Mouse (Mus musculus) spleen, adult 2 months (tissue): ENCODE data around the gene Kif16b. TPM values are rescaled to one million over a fixed set of nuclear protein-coding genes. Genes with fewer than 3 reads are reported as not detected.

Source experiments
- DNase-seq, 2 experiments: peaks; one replicate each; pipeline versions ENCODE4 v3.0.0 to v3.0.0-alpha.2; 2012 to 2021; ENCODE audit warnings: low spot score in 2 of 2, low read depth in 1 of 2
- H3K27ac ChIP-seq: fragments of 200-500 bp; 2 replicates; pipeline ENCODE4 v1.5.1; 2012; ENCODE audit warnings: low read length, inconsistent platforms; ENCODE audit not compliant: insufficient read depth
- H3K27me3 ChIP-seq: fragments of 200-500 bp; 2 replicates; pipeline ENCODE4 v1.6.1; 2012; ENCODE audit warnings: mild to moderate bottlenecking, moderate library complexity, low read length, inconsistent platforms; ENCODE audit not compliant: control insufficient read depth, insufficient read depth
- H3K36me3 ChIP-seq: fragments of 200-500 bp; 2 replicates; pipeline ENCODE4 v1.6.1; 2012; ENCODE audit warnings: mild to moderate bottlenecking, low read length, inconsistent platforms; ENCODE audit not compliant: control insufficient read depth, insufficient read depth
- H3K4me1 ChIP-seq: fragments of 200-500 bp; 2 replicates; pipeline ENCODE4 v1.6.1; 2011; ENCODE audit warnings: inconsistent platforms; ENCODE audit not compliant: control insufficient read depth, insufficient read depth, insufficient read length
- H3K4me3 ChIP-seq: fragments of 200-500 bp; 2 replicates; pipeline ENCODE4 v1.5.1; 2011; ENCODE audit warnings: mild to moderate bottlenecking, inconsistent platforms; ENCODE audit not compliant: insufficient read depth, insufficient read length; ENCODE audit errors: extremely low read depth
- CTCF ChIP-seq: fragments of 200-500 bp; IDR thresholded peaks from 2 replicates; pipeline ENCODE4 v1.5.1; 2011; ENCODE audit warnings: mild to moderate bottlenecking, inconsistent platforms; ENCODE audit not compliant: insufficient read depth, insufficient read length, insufficient replicate concordance; ENCODE audit errors: extremely low read depth
- POLR2A ChIP-seq: fragments of 200-500 bp; IDR thresholded peaks from 2 replicates; pipeline ENCODE4 v1.6.1; 2011; ENCODE audit warnings: low read depth, low read length, inconsistent platforms
- WGBS: fragments of 180-500 bp; shearing (Covaris S2); methylation state at CpG from one replicate; pipeline ENCODE4 v1.1.7; 2018; 5-methylcytosine and 5-hydroxymethylcytosine counted together
- polyA plus RNA-seq: library from polyadenylated mRNA; depleted of rRNA; stranded (reverse); fragments of >200 nt; gene quantifications from 2 replicates; pipeline ENCODE4 v1.2.3, GENCODE M21; 2012

Kif16b gene
- polyA plus RNA-seq, 1 experiment = 5.6 TPM

DNA sequence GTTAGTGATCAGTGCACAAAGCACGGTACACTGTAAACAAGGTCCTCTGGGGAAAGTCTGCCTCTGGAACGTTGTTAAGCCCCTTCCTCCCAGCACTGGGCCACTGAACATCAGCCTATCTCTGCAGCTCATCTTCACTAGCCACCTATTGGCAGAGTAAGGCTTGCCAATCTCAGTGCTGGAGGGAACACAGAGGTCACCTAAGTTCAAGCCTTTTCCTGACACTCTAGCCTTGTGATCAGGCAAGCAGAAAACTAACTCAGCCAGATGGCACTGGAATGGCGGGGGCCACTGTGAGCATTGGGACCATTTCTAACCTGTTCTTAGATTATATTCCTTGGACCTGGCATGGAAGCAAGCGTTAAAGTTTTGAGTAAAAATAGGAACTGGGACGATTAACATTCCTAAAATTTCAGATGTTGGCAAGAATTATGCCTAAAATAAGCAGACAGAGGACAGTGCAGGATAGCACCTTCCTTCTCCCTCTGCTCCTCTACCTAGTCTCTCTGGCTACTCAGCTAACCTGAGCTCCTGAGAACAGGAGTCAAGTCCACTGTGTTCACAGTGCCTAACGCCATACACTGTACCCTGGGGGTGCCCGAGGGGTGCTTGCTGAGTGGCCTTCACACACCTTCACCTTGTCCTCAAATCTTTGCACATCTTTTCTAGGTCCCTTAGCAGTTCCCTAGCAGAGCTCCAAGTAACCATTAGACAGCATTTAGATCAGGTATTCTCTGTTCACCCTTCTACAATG is 18.3 kb downstream of the Kif16b start:
- Histone ChIP-seq H3K4me1 (no peaks in the 10 kb centered on the region), H3K36me3 (no peaks in the 10 kb centered on the region), H3K4me3 (no peak overlapping the region), H3K27ac (no peak overlapping the region), H3K27me3 (no peaks in the 10 kb centered on the region)
- TF ChIP-seq POLR2A (no peak), CTCF (no peak)
- 79% methylated on average over 7 of the region's 7 CpGs for WGBS
- DNase-seq = no peak

DNA sequence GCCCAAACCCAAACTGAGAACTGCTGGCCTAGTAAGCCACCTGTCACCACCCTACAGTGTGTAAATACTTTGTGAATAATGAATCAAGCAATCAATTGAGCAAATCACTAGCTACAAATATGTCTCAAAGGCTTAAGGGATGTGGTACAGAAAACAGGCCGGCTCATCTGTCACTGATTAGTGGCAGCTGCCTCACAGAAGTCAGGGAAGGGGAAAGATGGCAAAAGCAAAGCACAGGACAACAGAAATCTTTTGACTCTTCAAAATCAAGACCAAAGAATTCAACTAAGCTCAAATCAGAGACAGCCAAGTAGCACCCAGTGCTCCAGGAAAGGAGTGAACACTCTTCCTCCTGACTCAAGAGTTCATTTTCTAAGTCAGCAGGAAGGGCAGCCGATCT is 18.9 kb downstream of the Kif16b start:
- TF ChIP-seq POLR2A = no peak
- TF ChIP-seq CTCF = no peak
- no peaks in the 10 kb centered on the region for H3K4me1 ChIP-seq
- DNase-seq = no peak
- no peaks in the 10 kb centered on the region for H3K27me3 ChIP-seq
- no peak overlapping the region for H3K4me3 ChIP-seq
- H3K27ac ChIP-seq = no peak overlapping the region
- 81% methylated on average over 2 of the region's 2 CpGs for WGBS
- H3K36me3 ChIP-seq = no peaks in the 10 kb centered on the region

DNA sequence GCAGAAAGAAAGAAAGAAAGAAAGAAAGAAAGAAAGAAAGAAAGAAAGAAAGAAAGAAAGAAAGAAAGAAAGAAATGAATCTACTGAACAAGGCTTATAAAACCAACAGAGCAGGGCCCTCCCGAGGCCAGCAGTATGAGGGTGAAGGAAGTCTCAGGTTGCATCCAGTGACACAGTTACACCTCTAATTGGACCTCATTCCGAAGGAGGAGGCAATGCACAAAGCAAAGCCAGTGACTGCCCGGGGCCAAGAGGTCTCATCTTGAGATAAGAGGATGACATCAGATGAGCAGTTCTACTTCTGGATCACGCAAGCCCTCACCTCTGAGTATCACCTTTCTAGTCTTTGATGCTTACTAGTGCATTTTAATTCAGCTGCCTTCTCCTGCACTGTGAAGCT is 20.2 kb downstream of the Kif16b start:
- no peak for TF ChIP-seq POLR2A
- no peak for TF ChIP-seq CTCF

DNA sequence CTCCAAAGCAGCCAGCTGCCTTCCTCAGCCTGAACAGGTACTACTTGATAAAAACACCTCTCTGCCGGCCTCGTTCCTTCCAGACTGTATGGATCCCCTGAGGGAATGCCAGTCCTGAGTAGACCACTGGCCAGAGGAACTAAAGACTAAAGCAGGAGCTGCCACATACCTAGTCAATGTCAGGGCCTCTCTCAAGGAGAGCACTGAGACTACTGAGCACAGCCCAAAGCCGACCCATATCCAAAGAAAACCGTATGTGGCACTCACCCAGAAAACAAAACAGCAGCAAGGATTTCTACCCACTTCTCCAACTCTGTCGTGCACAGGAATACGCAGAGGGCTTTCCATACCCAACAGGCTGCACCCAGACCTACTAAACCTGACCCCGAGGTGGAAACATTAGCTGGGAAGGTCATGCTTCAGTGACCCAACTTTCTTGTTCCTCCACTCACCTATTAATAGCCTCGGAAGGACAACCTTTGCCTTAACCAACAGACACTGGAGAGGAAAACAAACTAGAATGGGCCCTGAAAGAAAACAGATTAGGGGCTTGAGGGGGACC is 22.0 kb downstream of the Kif16b start:
- WGBS = 84% methylated on average over 8 of the region's 8 CpGs
- TF ChIP-seq CTCF = no peak
- TF ChIP-seq POLR2A = no peak
- H3K27me3 ChIP-seq = no peaks in the 10 kb centered on the region
- no peak for DNase-seq
- no peaks in the 10 kb centered on the region for H3K36me3 ChIP-seq
- no peak overlapping the region for H3K4me3 ChIP-seq
- H3K4me1 ChIP-seq = no peaks in the 10 kb centered on the region
- no peak overlapping the region for H3K27ac ChIP-seq

More for the DNA sequence above, 20.2 kb downstream of the Kif16b start:
- H3K36me3 ChIP-seq = no peaks in the 10 kb centered on the region
- DNase-seq = no peak
- no peak overlapping the region for H3K27ac ChIP-seq
- WGBS = 77% methylated on average over 4 of the region's 4 CpGs
- no peak overlapping the region for H3K4me3 ChIP-seq
- no peaks in the 10 kb centered on the region for H3K27me3 ChIP-seq
- no peaks in the 10 kb centered on the region for H3K4me1 ChIP-seq

DNA sequence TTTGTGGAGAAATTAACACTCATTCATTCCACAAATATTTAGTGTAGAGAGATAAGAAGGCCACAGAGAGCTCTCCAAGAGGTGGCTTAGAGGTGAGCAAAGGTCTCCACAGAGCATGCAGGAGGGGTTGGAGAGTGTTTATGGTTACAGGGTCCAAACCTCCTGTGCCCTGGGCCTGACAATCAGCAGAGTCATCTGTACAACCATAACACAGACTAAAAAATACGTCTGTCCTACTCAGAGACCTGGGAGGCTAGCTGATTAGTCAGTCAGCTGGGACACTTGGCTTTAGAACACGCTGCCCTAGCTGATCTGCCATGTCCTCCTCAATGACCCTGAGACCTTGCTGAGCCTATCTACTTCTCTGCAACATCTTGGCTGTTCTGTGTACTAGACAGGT is 24.7 kb downstream of the Kif16b start:
- WGBS = 86% methylated on average over 2 of the region's 2 CpGs
- no peaks in the 10 kb centered on the region for H3K36me3 ChIP-seq
- no peak overlapping the region for H3K4me3 ChIP-seq
- no peaks in the 10 kb centered on the region for H3K4me1 ChIP-seq
- DNase-seq = no peak
- H3K27me3 ChIP-seq = no peaks in the 10 kb centered on the region
- TF ChIP-seq POLR2A (no peak), CTCF (no peak)
- no peak overlapping the region for H3K27ac ChIP-seq

DNA sequence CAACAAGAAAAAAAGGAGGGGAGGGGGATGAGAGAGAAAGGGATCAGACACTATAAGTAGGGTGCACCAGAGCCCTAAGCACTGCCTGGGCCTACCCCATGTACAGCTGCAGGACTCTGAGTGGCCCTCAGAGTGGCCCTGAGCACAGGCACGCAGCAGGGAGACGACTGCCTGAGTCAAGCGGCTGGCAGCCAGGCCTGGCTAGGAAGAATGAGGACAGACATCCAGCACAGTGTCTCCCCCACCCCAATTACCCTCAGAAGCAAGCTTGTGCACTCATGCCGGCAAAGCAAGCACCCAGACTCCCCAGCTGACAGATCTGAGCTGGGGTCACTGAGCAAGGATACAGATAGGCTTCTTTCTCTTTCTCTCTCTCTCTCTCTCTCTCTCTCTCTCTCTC is 25.4 kb downstream of the Kif16b start:
- H3K4me1 ChIP-seq = no peaks in the 10 kb centered on the region
- TF ChIP-seq CTCF (no peak), POLR2A (no peak)
- H3K27me3 ChIP-seq = no peaks in the 10 kb centered on the region
- no peaks in the 10 kb centered on the region for H3K36me3 ChIP-seq
- no peak for DNase-seq
- no peak overlapping the region for H3K4me3 ChIP-seq
- WGBS = 93% methylated on average over 4 of the region's 4 CpGs
- no peak overlapping the region for H3K27ac ChIP-seq

DNA sequence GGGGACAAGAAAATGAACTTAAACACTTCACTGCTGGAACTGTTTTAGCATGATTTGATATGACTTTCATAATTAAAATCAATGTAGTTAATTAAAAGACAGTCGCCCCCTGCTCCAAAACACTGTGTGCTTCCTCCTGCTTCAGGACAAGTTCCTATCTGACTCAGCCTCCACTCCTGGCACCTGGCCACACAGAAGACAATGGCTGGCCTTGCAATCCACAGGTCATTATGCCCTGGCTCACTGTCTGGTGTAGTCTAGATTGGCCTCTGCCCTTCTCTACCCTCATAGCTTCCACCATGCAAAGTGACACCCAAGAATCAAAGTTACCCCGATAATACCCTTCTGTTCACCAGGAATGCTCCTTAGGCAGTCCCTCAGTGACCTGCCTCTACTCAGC is 26.8 kb downstream of the Kif16b start:
- 83% methylated on average over 2 of the region's 2 CpGs for WGBS
- no peak for DNase-seq
- no peak overlapping the region for H3K27ac ChIP-seq

More for the DNA sequence above, 26.8 kb downstream of the Kif16b start:
- H3K36me3 ChIP-seq = no peaks in the 10 kb centered on the region
- TF ChIP-seq CTCF (no peak), POLR2A (no peak)
- H3K27me3 ChIP-seq = no peaks in the 10 kb centered on the region
- H3K4me1 ChIP-seq = no peaks in the 10 kb centered on the region
- H3K4me3 ChIP-seq = no peak overlapping the region
